Mouse (Mus musculus) liver, embryonic 12.5 days (tissue): ENCODE measurements at regions not wholly inside any gene's neighbourhood (a gene's known extent, or its start where the extent isn't known, plus 50 kb on each side); places are given as distances from the start of the nearest gene placed in this dataset.

ENCODE experiments used
- ATAC-seq: fragments of 200-750 bp; cut with Nextera tagmentation; 2 replicates; pipeline ENCODE4 v1.8.0; 2017; ENCODE audit warnings: moderate number of reproducible peaks, mild to moderate bottlenecking, moderate library complexity
- H3K27ac ChIP-seq: fragments of 300-500 bp; sonication (generic); 2 replicates; pipeline ENCODE4 v1.5.1; 2016; ENCODE audit warnings: mild to moderate bottlenecking
- H3K27me3 ChIP-seq: fragments of 300-500 bp; sonication (generic); replicated peaks from 2 replicates; pipeline ENCODE4 v1.6.1; 2016; ENCODE audit warnings: mild to moderate bottlenecking, moderate library complexity
- H3K36me3 ChIP-seq: fragments of 300-500 bp; sonication (generic); 2 replicates; pipeline ENCODE4 v1.6.1; 2016; ENCODE audit warnings: mild to moderate bottlenecking, moderate library complexity
- H3K4me1 ChIP-seq: fragments of 300-500 bp; sonication (generic); 2 replicates; pipeline ENCODE4 v1.6.1; 2016
- H3K4me2 ChIP-seq: fragments of 300-500 bp; sonication (generic); 2 replicates; pipeline ENCODE4 v1.6.1; 2016; ENCODE audit warnings: mild to moderate bottlenecking, moderate library complexity
- H3K4me3 ChIP-seq: fragments of 300-500 bp; sonication (generic); 2 replicates; pipeline ENCODE4 v1.5.1; 2016; ENCODE audit warnings: mild to moderate bottlenecking, moderate library complexity
- H3K9ac ChIP-seq: fragments of 300-500 bp; sonication (generic); 2 replicates; pipeline ENCODE4 v1.6.1; 2016; ENCODE audit warnings: mild to moderate bottlenecking, moderate library complexity
- H3K9me3 ChIP-seq: fragments of 300-500 bp; sonication (generic); replicated peaks from 2 replicates; pipeline ENCODE4 v1.6.1; 2016; ENCODE audit warnings: mild to moderate bottlenecking, moderate library complexity
- WGBS: fragments of 180-500 bp; shearing (Covaris S2); methylation state at CpG from one replicate; pipeline ENCODE4 v1.1.7; 2016; ENCODE audit not compliant: insufficient replicate concordance; 5-methylcytosine and 5-hydroxymethylcytosine counted together

- peaks cover 79% of the 10 kb centered on the region for H3K4me1 ChIP-seq
- H3K36me3 ChIP-seq, result no peaks in the 10 kb centered on the region
- no peaks in the 10 kb centered on the region for H3K9me3 ChIP-seq
- H3K9ac ChIP-seq, result peak overlapping the region; percentile 77
- peak overlapping the region; percentile 98 for H3K27ac ChIP-seq
- ATAC-seq, result peak; percentile 94
- 4% methylated on average over 6 of the region's 6 CpGs for WGBS
- peaks cover 8% of the 10 kb centered on the region; the same call in 1 of the 2 replicates for H3K27me3 ChIP-seq
- H3K4me3 ChIP-seq, result peak overlapping the region; percentile 26
- H3K4me2 ChIP-seq, result peak overlapping the region; percentile 66
These were observed 57.2 kb downstream of the Lao1 start for GRCm38 (mm10) chr4:119018573-119018972.

GRCm38 (mm10) chr4:119019013-119019781 lies 57.8 kb downstream of the Lao1 start:
- peaks cover 2% of the 10 kb centered on the region; the same call in 1 of the 2 replicates for H3K27me3 ChIP-seq
- WGBS, result 26% methylated on average over 12 of the region's 12 CpGs
- H3K4me3 ChIP-seq, result peak overlapping the region; percentile 26
- peak overlapping the region; percentile 66 for H3K4me2 ChIP-seq
- H3K36me3 ChIP-seq, result no peaks in the 10 kb centered on the region
- peak; percentile 69 for ATAC-seq
- H3K9me3 ChIP-seq, result no peaks in the 10 kb centered on the region
- peak overlapping the region; percentile 98 for H3K27ac ChIP-seq
- peaks cover 79% of the 10 kb centered on the region for H3K4me1 ChIP-seq
- H3K9ac ChIP-seq, result peak overlapping the region; percentile 77

GRCm38 (mm10) chr4:119022338-119022737 lies 61.0 kb downstream of the Lao1 start:
- 42% methylated on average over 6 of the region's 6 CpGs for WGBS
- Histone ChIP-seq H3K27ac (peak overlapping the region; percentile 76), H3K4me3 (no peak overlapping the region), H3K4me1 (peaks cover 76% of the 10 kb centered on the region), H3K9ac (peak overlapping the region; percentile 24), H3K4me2 (no peak overlapping the region), H3K9me3 (no peaks in the 10 kb centered on the region), H3K36me3 (no peaks in the 10 kb centered on the region), H3K27me3 (peaks cover 7% of the 10 kb centered on the region)
- ATAC-seq, result no peak

- no peak overlapping the region for H3K4me2 ChIP-seq
- no peaks in the 10 kb centered on the region for H3K9me3 ChIP-seq
- peak overlapping the region; percentile 63 for H3K9ac ChIP-seq
- WGBS, result 54% methylated on average over 5 of the region's 5 CpGs
- peaks cover 24% of the 10 kb centered on the region for H3K27me3 ChIP-seq
- H3K4me1 ChIP-seq, result peaks cover 77% of the 10 kb centered on the region
- no peak overlapping the region for H3K4me3 ChIP-seq
- peak overlapping the region; percentile 100 for H3K27ac ChIP-seq
- no peak for ATAC-seq
- no peaks in the 10 kb centered on the region for H3K36me3 ChIP-seq
These were observed 65.0 kb downstream of the Lao1 start for GRCm38 (mm10) chr4:119026237-119026861.

GRCm38 (mm10) chr4:119028208-119028821 lies 66.9 kb downstream of the Lao1 start:
- peak; percentile 96 for ATAC-seq
- WGBS, result 41% methylated on average over 8 of the region's 8 CpGs
- Histone ChIP-seq H3K36me3 (no peaks in the 10 kb centered on the region), H3K4me1 (peaks cover 82% of the 10 kb centered on the region), H3K9ac (peak overlapping the region; percentile 63), H3K4me2 (peak overlapping the region; percentile 62), H3K27ac (peak overlapping the region; percentile 100), H3K4me3 (peak overlapping the region; percentile 25), H3K27me3 (peaks cover 29% of the 10 kb centered on the region), H3K9me3 (no peaks in the 10 kb centered on the region)

GRCm38 (mm10) chr4:119029091-119029490 lies 67.7 kb downstream of the Lao1 start:
- 40% methylated on average over 7 of the region's 7 CpGs for WGBS
- H3K27ac ChIP-seq, result peak overlapping the region; percentile 100
- H3K4me2 ChIP-seq, result peak overlapping the region; percentile 62
- H3K9ac ChIP-seq, result peak overlapping the region; percentile 72
- no peaks in the 10 kb centered on the region for H3K36me3 ChIP-seq
- no peak for ATAC-seq
- H3K4me3 ChIP-seq, result no peak overlapping the region
- H3K4me1 ChIP-seq, result peaks cover 90% of the 10 kb centered on the region
- H3K9me3 ChIP-seq, result no peaks in the 10 kb centered on the region
- peaks cover 36% of the 10 kb centered on the region for H3K27me3 ChIP-seq

- ATAC-seq, result no peak
- H3K9me3 ChIP-seq, result no peaks in the 10 kb centered on the region
- no peak overlapping the region for H3K4me3 ChIP-seq
- WGBS, result 70% methylated on average over 6 of the region's 6 CpGs
- H3K36me3 ChIP-seq, result no peaks in the 10 kb centered on the region
- peak overlapping the region; percentile 100 for H3K27ac ChIP-seq
- H3K27me3 ChIP-seq, result peaks cover 43% of the 10 kb centered on the region
- H3K9ac ChIP-seq, result peak overlapping the region; percentile 72
- H3K4me1 ChIP-seq, result peaks cover 96% of the 10 kb centered on the region
- peak overlapping the region; percentile 62 for H3K4me2 ChIP-seq
These were observed 68.4 kb downstream of the Lao1 start for GRCm38 (mm10) chr4:119029735-119030134.

- Histone ChIP-seq H3K27me3 (peaks cover 43% of the 10 kb centered on the region), H3K9ac (peak overlapping the region; percentile 72), H3K4me1 (peaks cover 99% of the 10 kb centered on the region), H3K4me3 (no peak overlapping the region), H3K36me3 (no peaks in the 10 kb centered on the region), H3K9me3 (no peaks in the 10 kb centered on the region), H3K27ac (peak overlapping the region; percentile 100), H3K4me2 (no peak overlapping the region)
- 75% methylated on average over 5 of the region's 5 CpGs for WGBS
- ATAC-seq, result no peak
These were observed 69.5 kb downstream of the Lao1 start for GRCm38 (mm10) chr4:119030865-119031264.

- peak overlapping the region; percentile 100 for H3K27ac ChIP-seq
- peaks cover 36% of the 10 kb centered on the region; the same call in 1 of the 2 replicates for H3K27me3 ChIP-seq
- H3K36me3 ChIP-seq, result no peaks in the 10 kb centered on the region
- H3K4me2 ChIP-seq, result no peak overlapping the region
- WGBS, result 65% methylated on average over 4 of the region's 4 CpGs
- H3K4me3 ChIP-seq, result no peak overlapping the region
- peaks cover 96% of the 10 kb centered on the region for H3K4me1 ChIP-seq
- no peak for ATAC-seq
- peak overlapping the region; percentile 40; the same call in 1 of the 2 replicates for H3K9ac ChIP-seq
- no peaks in the 10 kb centered on the region for H3K9me3 ChIP-seq
These were observed 71.6 kb downstream of the Lao1 start for GRCm38 (mm10) chr4:119033006-119033405.

- H3K27me3 ChIP-seq, result peaks cover 19% of the 10 kb centered on the region; the same call in 1 of the 2 replicates
- H3K4me3 ChIP-seq, result no peak overlapping the region
- peak; percentile 96 for ATAC-seq
- no peaks in the 10 kb centered on the region for H3K9me3 ChIP-seq
- 10% methylated on average over 5 of the region's 5 CpGs for WGBS
- H3K36me3 ChIP-seq, result no peaks in the 10 kb centered on the region
- peak overlapping the region; percentile 58 for H3K4me2 ChIP-seq
- H3K27ac ChIP-seq, result peak overlapping the region; percentile 100
- peaks cover 96% of the 10 kb centered on the region for H3K4me1 ChIP-seq
- H3K9ac ChIP-seq, result peak overlapping the region; percentile 73
These were observed 71.9 kb upstream of the Slc2a1 start for GRCm38 (mm10) chr4:119036582-119036981.

GRCm38 (mm10) chr4:119040041-119040440 lies 68.5 kb upstream of the Slc2a1 start:
- H3K36me3 ChIP-seq, result no peaks in the 10 kb centered on the region
- peak overlapping the region; percentile 66 for H3K4me2 ChIP-seq
- peak overlapping the region; percentile 100 for H3K27ac ChIP-seq
- H3K9ac ChIP-seq, result peak overlapping the region; percentile 73
- H3K4me1 ChIP-seq, result peaks cover 77% of the 10 kb centered on the region
- H3K27me3 ChIP-seq, result peaks cover 7% of the 10 kb centered on the region
- WGBS, result 83% methylated on average over 6 of the region's 6 CpGs
- no peak for ATAC-seq
- peak overlapping the region; percentile 58 for H3K4me3 ChIP-seq
- no peaks in the 10 kb centered on the region for H3K9me3 ChIP-seq

- WGBS, result 69% methylated on average over 6 of the region's 6 CpGs
- Histone ChIP-seq H3K9me3 (no peaks in the 10 kb centered on the region), H3K27me3 (peaks cover 7% of the 10 kb centered on the region), H3K36me3 (no peaks in the 10 kb centered on the region), H3K4me1 (peaks cover 75% of the 10 kb centered on the region), H3K27ac (peak overlapping the region; percentile 74), H3K9ac (peak overlapping the region; percentile 32), H3K4me3 (no peak overlapping the region), H3K4me2 (no peak overlapping the region)
- ATAC-seq, result no peak
These were observed 66.9 kb upstream of the Slc2a1 start for GRCm38 (mm10) chr4:119041616-119042015.
